Mouse (Mus musculus): Measurements from ENCODE around the gene Spryd7. TPM values are rescaled to one million over a fixed set of nuclear protein-coding genes. Genes with fewer than 3 reads are reported as not detected.

Spryd7 gene
- total and polyA plus RNA-seq, 2 experiments = 15.1 to 20.7 TPM

- H3K4me3 ChIP-seq (ENCODE audit: insufficient read depth, low read depth, low read length) = peak overlapping the region; percentile 90
- peaks cover 3% of the 10 kb centered on the region for H3K36me3 ChIP-seq (ENCODE audit: control insufficient read depth, insufficient read depth, low read length)
- WGBS = 5% methylated on average over 44 of the region's 44 CpGs
- H3K4me1 ChIP-seq (ENCODE audit: control insufficient read depth, insufficient read depth, low read length) = no peaks in the 10 kb centered on the region; the same call in 1 of the 2 replicates
- H3K27me3 ChIP-seq (ENCODE audit: control insufficient read depth, insufficient read depth, low read length) = no peaks in the 10 kb centered on the region
- no peaks in the 10 kb centered on the region; the same call in 1 of the 2 replicates for H3K79me2 ChIP-seq (ENCODE audit: control insufficient read depth, insufficient read depth, low read length)
- peak overlapping the region; percentile 95 for H3K9ac ChIP-seq (ENCODE audit: low read depth, low read length)
- DNase-seq (ENCODE audit: extremely low read depth, low read depth, low spot score) = peak; percentile 74
- TF ChIP-seq POLR2A (IDR thresholded peaks at IDR 0.05; ENCODE audit: extremely low read depth, insufficient read depth, low read length) = peak; percentile 43; the same call in 1 of the 2 replicates
- TF ChIP-seq CTCF (IDR thresholded peaks at IDR 0.05; ENCODE audit: low read depth, low read length) = no peak
- H3K27ac ChIP-seq (replicated peaks; ENCODE audit: insufficient read depth, low read depth, low read length) = peak overlapping the region; percentile 24; the same call in 1 of the 2 replicates
These were observed 42.5 kb upstream of the Spryd7 start for GRCm38 (mm10) chr14:61599057-61599806.

- 92% methylated on average over 5 of the region's 5 CpGs for WGBS
These were observed 41.3 kb upstream of the Spryd7 start, which contains the start of gene Trim13 for GRCm38 (mm10) chr14:61597968-61598367. Gene Trim13, plus strand, starts transcription at chr14:61598247.

GRCm38 (mm10) chr14:61596719-61597426 lies 40.2 kb upstream of the Spryd7 start:
- no peak for TF ChIP-seq POLR2A (IDR thresholded peaks at IDR 0.05; ENCODE audit: extremely low read depth, insufficient read depth, low read length)
- H3K4me1 ChIP-seq (ENCODE audit: control insufficient read depth, insufficient read depth, low read length) = no peaks in the 10 kb centered on the region; the same call in 1 of the 2 replicates
- no peaks in the 10 kb centered on the region for H3K79me2 ChIP-seq (ENCODE audit: control insufficient read depth, insufficient read depth, low read length)
- H3K4me3 ChIP-seq (ENCODE audit: insufficient read depth, low read depth, low read length) = no peak overlapping the region
- peaks cover 2% of the 10 kb centered on the region; the same call in 1 of the 2 replicates for H3K36me3 ChIP-seq (ENCODE audit: control insufficient read depth, insufficient read depth, low read length)
- no peak overlapping the region for H3K27ac ChIP-seq (replicated peaks; ENCODE audit: insufficient read depth, low read depth, low read length)
- H3K9ac ChIP-seq (ENCODE audit: low read depth, low read length) = no peak overlapping the region
- 71% methylated on average over 9 of the region's 9 CpGs for WGBS
- no peaks in the 10 kb centered on the region for H3K27me3 ChIP-seq (ENCODE audit: control insufficient read depth, insufficient read depth, low read length)
- DNase-seq (ENCODE audit: extremely low read depth, low read depth, low spot score) = peak; percentile 33

More at GRCm38 (mm10) chr14:61597968-61598367, 41.3 kb upstream of the Spryd7 start, which contains the start of gene Trim13:
- H3K4me1 ChIP-seq (ENCODE audit: control insufficient read depth, insufficient read depth, low read length) = no peaks in the 10 kb centered on the region; the same call in 1 of the 2 replicates
- no peaks in the 10 kb centered on the region for H3K27me3 ChIP-seq (ENCODE audit: control insufficient read depth, insufficient read depth, low read length)
- 0 out of 2 replicates have a peak within 1 kb of the TSS, but pooled peaks have one; percentile 90 for H3K4me3 ChIP-seq (ENCODE audit: insufficient read depth, low read depth, low read length)
- no peak within 1 kb of the TSS for H3K9ac ChIP-seq (ENCODE audit: low read depth, low read length)
- H3K27ac ChIP-seq (replicated peaks; ENCODE audit: insufficient read depth, low read depth, low read length) = no peak within 1 kb of the TSS
- TF ChIP-seq POLR2A (IDR thresholded peaks at IDR 0.05; ENCODE audit: extremely low read depth, insufficient read depth, low read length) (no peak), CTCF (IDR thresholded peaks at IDR 0.05; ENCODE audit: low read depth, low read length) (no peak)
- H3K36me3 ChIP-seq (ENCODE audit: control insufficient read depth, insufficient read depth, low read length) = peaks cover 2% of the 10 kb centered on the region; the same call in 1 of the 2 replicates
- no peaks in the 10 kb centered on the region for H3K79me2 ChIP-seq (ENCODE audit: control insufficient read depth, insufficient read depth, low read length)
- no peak for DNase-seq (ENCODE audit: extremely low read depth, low read depth, low spot score)

- Histone ChIP-seq H3K4me3 (ENCODE audit: insufficient read depth, low read depth, low read length) (no peak overlapping the region), H3K36me3 (ENCODE audit: control insufficient read depth, insufficient read depth, low read length) (no peaks in the 10 kb centered on the region), H3K27me3 (ENCODE audit: control insufficient read depth, insufficient read depth, low read length) (no peaks in the 10 kb centered on the region), H3K79me2 (ENCODE audit: control insufficient read depth, insufficient read depth, low read length) (no peaks in the 10 kb centered on the region), H3K27ac (replicated peaks; ENCODE audit: insufficient read depth, low read depth, low read length) (no peak overlapping the region), H3K9ac (ENCODE audit: low read depth, low read length) (no peak overlapping the region), H3K4me1 (ENCODE audit: control insufficient read depth, insufficient read depth, low read length) (no peaks in the 10 kb centered on the region)
- 75% methylated on average over 4 of the region's 4 CpGs for WGBS
- TF ChIP-seq POLR2A (IDR thresholded peaks at IDR 0.05; ENCODE audit: extremely low read depth, insufficient read depth, low read length) = no peak
- no peak for TF ChIP-seq CTCF (IDR thresholded peaks at IDR 0.05; ENCODE audit: low read depth, low read length)
- DNase-seq (ENCODE audit: extremely low read depth, low read depth, low spot score) = no peak
These were observed 32.8 kb upstream of the Spryd7 start for GRCm38 (mm10) chr14:61589288-61590065.

- Histone ChIP-seq H3K4me1 (ENCODE audit: control insufficient read depth, insufficient read depth, low read length) (0 out of 2 replicates have a peak, but pooled peaks cover 3% of the 10 kb centered on the region), H3K36me3 (ENCODE audit: control insufficient read depth, insufficient read depth, low read length) (no peaks in the 10 kb centered on the region), H3K79me2 (ENCODE audit: control insufficient read depth, insufficient read depth, low read length) (no peaks in the 10 kb centered on the region), H3K9ac (ENCODE audit: low read depth, low read length) (no peak overlapping the region), H3K27me3 (ENCODE audit: control insufficient read depth, insufficient read depth, low read length) (no peaks in the 10 kb centered on the region), H3K27ac (replicated peaks; ENCODE audit: insufficient read depth, low read depth, low read length) (no peak overlapping the region), H3K4me3 (ENCODE audit: insufficient read depth, low read depth, low read length) (no peak overlapping the region)
- no peak for TF ChIP-seq POLR2A (IDR thresholded peaks at IDR 0.05; ENCODE audit: extremely low read depth, insufficient read depth, low read length)
- no peak for TF ChIP-seq CTCF (IDR thresholded peaks at IDR 0.05; ENCODE audit: low read depth, low read length)
- 93% methylated on average over 8 of the region's 8 CpGs for WGBS
- DNase-seq (ENCODE audit: extremely low read depth, low read depth, low spot score) = no peak
These were observed 19.3 kb upstream of the Spryd7 start for GRCm38 (mm10) chr14:61575941-61576340.

Measured in liver, adult 2 months (tissue).